Mouse (Mus musculus) lung, adult 2 months (tissue): ENCODE results near the gene Rph3al.

Experiments
- CTCF ChIP-seq: fragments of 200-500 bp; IDR thresholded peaks from 2 replicates; pipeline ENCODE4 v1.5.1; 2011; ENCODE audit warnings: mild to moderate bottlenecking, low read length, control low read depth; ENCODE audit not compliant: insufficient read depth
- POLR2A ChIP-seq: fragments of 200-500 bp; IDR thresholded peaks from 2 replicates; pipeline ENCODE4 v1.6.1; 2011; ENCODE audit warnings: low read depth, mild to moderate bottlenecking, control low read depth, low read length, borderline replicate concordance; ENCODE audit errors: extremely low read depth

DNA sequence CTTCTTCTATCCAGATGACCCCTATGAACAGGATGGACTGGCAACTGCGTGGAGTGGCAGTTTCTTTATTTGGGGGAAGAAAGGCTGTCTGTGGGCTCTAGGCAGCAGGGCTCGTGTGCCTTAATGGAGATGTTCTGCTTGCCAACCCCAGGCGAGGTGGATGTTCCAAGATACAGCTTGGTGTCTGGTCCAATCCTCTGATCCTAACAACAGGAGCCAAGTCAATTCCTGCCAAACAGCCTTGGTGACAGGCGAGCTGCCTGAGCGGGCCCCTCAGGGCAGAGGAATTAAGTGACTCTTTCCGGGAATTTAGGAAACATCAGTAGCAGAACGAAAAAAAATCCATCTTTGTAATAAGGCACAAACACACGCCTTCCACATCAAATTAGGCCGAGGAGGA is 38.6 kb downstream of the Rph3al start:
- no peak for TF ChIP-seq CTCF
- TF ChIP-seq POLR2A, result no peak
